Mouse (Mus musculus): ENCODE data around the gene Pex14.

GRCm38 (mm10) chr4:149075073-149075472, 24.6 kb downstream of the Pex14 start:
- TF ChIP-seq POLR2A (IDR thresholded peaks at IDR 0.05; ENCODE audit: insufficient read depth, low read depth, low read length): no peak
- no peak for TF ChIP-seq CTCF (IDR thresholded peaks at IDR 0.05)

Data from heart, adult 2 months (tissue).